Mouse (Mus musculus) liver, embryonic 11.5 days (tissue): ENCODE measurements around the gene Smpd1. TPM values are rescaled to one million over a fixed set of nuclear protein-coding genes. Genes with fewer than 3 reads are reported as not detected.

ENCODE experiments used
- ATAC-seq: fragments of 200-750 bp; cut with Nextera tagmentation; replicated peaks from 2 replicates; pipeline ENCODE4 v1.8.0; 2017; ENCODE audit warnings: moderate number of reproducible peaks, mild to moderate bottlenecking, moderate TSS enrichment, moderate library complexity; ENCODE audit not compliant: low FRiP score
- DNase-seq: peaks from one replicate; pipeline ENCODE4 v3.0.0-alpha.2; 2017; ENCODE audit warnings: low spot score
- H3K27ac ChIP-seq: fragments of 300-500 bp; sonication (generic); 2 replicates; pipeline ENCODE4 v1.5.1; 2014; ENCODE audit warnings: mild to moderate bottlenecking, low read depth, low read length, control low read depth
- H3K27me3 ChIP-seq: fragments of 300-500 bp; sonication (generic); replicated peaks from 2 replicates; pipeline ENCODE4 v1.6.1; 2014; ENCODE audit warnings: low read length, mixed read lengths; ENCODE audit not compliant: control insufficient read depth, insufficient read depth
- H3K36me3 ChIP-seq: fragments of 300-500 bp; sonication (generic); 2 replicates; pipeline ENCODE4 v1.6.1; 2014; ENCODE audit warnings: mild to moderate bottlenecking, low read length, moderate library complexity, mixed read lengths; ENCODE audit not compliant: control insufficient read depth, insufficient read depth
- H3K4me1 ChIP-seq: fragments of 300-500 bp; sonication (generic); replicated peaks from 2 replicates; pipeline ENCODE4 v1.6.1; 2014; ENCODE audit warnings: low read length, mixed read lengths; ENCODE audit not compliant: control insufficient read depth, insufficient read depth
- H3K4me2 ChIP-seq: fragments of 300-500 bp; sonication (generic); 2 replicates; pipeline ENCODE4 v1.6.1; 2014; ENCODE audit warnings: mild to moderate bottlenecking, control low read depth, moderate library complexity
- H3K4me3 ChIP-seq: fragments of 300-500 bp; sonication (generic); 2 replicates; pipeline ENCODE4 v1.5.1; 2014; ENCODE audit warnings: low read depth, low read length, control low read depth
- H3K9ac ChIP-seq: fragments of 300-500 bp; sonication (generic); 2 replicates; pipeline ENCODE4 v1.6.1; 2014; ENCODE audit warnings: low read depth, low read length, control low read depth
- H3K9me3 ChIP-seq: fragments of 300-500 bp; sonication (generic); 2 replicates; pipeline ENCODE4 v1.6.1; 2016; ENCODE audit warnings: low read length, inconsistent platforms, mixed read lengths; ENCODE audit not compliant: control insufficient read depth
- WGBS: fragments of 180-500 bp; shearing (Covaris S2); extraction: QIAGEN DNeasy Blood & Tissue Kit; methylation state at CpG from one replicate; pipeline ENCODE4 v1.1.7; 2014; 5-methylcytosine and 5-hydroxymethylcytosine counted together
- polyA plus RNA-seq: library from polyadenylated mRNA; unstranded; fragments of >200 nt; fragmentation: Nextera tagmentation; extraction: Ambion mirVana; gene quantifications from 2 replicates; pipeline ENCODE4 v1.2.1, GENCODE M21; 2014

Smpd1 gene
- polyA plus RNA-seq, 1 experiment from 2014 or later, result 33.6 TPM

DNA sequence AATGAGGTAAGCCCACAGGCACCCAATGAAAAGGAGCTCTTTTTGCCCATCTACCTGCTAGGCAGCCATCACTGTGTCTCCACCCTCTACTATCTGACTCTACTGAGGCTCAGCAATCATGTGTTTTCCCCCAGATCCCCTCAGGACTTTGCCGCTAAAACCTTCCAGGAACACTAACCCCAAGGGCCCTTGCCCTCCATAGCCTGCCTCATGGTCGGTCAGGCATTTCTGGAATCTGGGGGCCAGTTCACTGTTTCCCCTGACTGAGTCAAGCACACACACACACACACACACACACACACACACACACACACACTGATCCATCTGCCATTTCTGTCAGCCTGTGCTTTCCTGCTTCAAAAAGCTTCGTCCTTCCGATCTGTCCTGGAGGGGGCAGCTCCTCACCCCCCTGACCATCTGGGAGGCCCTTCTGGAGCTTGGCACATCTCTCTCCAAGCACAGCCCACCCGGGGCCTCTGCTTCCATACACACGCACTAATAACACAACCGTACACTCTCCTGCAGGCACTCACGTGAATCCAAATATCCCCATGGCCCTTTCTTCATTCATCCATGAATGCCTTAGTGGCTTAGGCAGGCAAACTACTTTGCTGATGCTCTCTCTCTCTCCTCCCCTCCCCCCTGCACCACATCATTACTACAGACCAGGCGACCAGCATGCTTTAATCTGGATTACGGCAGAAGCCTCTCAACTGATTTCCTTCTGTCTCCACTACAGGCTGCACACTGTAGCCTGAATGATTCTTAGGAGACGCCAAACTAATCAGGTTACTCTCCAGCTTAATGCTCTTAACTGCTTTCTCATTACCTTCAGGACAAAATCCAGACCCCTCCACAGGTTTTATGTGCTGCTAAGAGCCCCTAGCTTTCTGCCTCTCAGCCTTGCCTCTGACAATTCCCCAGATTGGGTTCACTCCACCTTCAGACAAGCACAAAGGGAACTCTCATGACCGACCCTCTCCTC lies 15.6 kb downstream of the Smpd1 start:
- no peak overlapping the region for H3K4me3 ChIP-seq
- 55% methylated on average over 12 of the region's 12 CpGs for WGBS
- no peak overlapping the region for H3K27ac ChIP-seq
- no peak for ATAC-seq
- H3K9me3 ChIP-seq, result no peaks in the 10 kb centered on the region
- no peak for DNase-seq
- no peaks in the 10 kb centered on the region for H3K36me3 ChIP-seq
- no peaks in the 10 kb centered on the region for H3K27me3 ChIP-seq
- H3K4me2 ChIP-seq, result no peak overlapping the region
- H3K9ac ChIP-seq, result no peak overlapping the region
- H3K4me1 ChIP-seq, result no peaks in the 10 kb centered on the region

DNA sequence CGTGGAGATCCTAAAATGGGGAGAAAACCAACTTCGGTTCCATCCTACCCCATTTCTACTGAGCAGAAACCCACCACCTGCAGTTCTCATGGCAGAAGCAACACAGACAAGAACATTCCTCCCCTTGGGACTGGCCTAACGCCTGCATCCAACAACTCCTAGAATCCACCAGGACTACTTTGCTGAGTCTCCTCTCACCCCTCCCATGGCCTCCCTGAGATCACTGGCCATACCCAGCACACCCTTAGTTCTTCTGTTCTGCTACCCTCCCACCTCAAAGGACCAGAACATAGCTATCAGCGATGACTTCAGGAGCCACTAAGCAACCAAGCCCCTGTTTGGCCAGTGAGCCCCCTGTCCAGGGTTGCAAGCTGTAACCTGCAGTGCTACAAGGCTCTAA lies 16.6 kb downstream of the Smpd1 start:
- Histone ChIP-seq H3K4me1 (no peaks in the 10 kb centered on the region), H3K27me3 (no peaks in the 10 kb centered on the region), H3K4me3 (no peak overlapping the region), H3K4me2 (no peak overlapping the region), H3K36me3 (no peaks in the 10 kb centered on the region), H3K9me3 (no peaks in the 10 kb centered on the region), H3K27ac (no peak overlapping the region), H3K9ac (no peak overlapping the region)
- no peak for DNase-seq
- no peak for ATAC-seq
- 72% methylated on average over 4 of the region's 4 CpGs for WGBS

DNA sequence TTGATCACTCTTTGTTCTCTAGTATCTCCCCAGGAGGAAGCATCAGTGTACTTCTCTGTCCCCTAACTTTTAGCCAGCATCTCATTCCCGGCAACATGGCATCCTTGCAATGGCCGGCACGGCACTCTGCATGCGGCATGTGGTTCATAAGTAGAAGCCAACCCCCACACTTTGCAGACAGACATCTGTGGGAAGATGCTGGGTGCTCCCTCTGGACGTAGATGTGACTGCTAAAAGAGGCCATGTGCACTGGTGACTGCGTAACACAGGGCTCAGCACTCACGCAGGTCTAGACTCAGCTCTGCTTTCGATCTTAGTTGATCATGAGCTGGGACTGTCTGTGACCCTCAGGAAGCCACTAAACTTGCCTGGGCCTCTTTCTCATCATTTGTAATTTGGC lies 18.8 kb downstream of the Smpd1 start:
- ATAC-seq (no peak), DNase-seq (no peak)
- Histone ChIP-seq H3K27ac (no peak overlapping the region), H3K9me3 (no peaks in the 10 kb centered on the region), H3K4me3 (no peak overlapping the region), H3K9ac (no peak overlapping the region), H3K4me1 (no peaks in the 10 kb centered on the region), H3K27me3 (no peaks in the 10 kb centered on the region; the same call in 1 of the 2 replicates), H3K36me3 (no peaks in the 10 kb centered on the region), H3K4me2 (no peak overlapping the region)
- 89% methylated on average over 8 of the region's 8 CpGs for WGBS

DNA sequence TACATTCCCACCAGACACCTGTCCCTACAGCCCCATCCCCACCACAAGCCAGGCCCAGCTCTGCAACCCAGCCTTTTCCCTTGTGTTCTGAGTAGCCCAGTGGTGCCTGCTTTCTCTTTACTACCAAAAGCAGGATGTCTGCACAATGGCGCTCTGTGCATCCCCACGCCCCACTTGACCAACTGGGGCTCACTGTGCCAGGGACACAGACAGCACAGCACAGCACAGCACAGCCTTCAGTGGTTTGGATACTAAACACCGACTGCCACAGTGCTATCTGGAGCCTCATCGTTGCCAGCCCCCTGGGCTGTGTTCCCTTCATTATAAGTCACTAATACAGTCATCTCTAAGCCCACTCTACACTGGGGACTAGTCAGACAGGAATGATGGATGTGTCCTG lies 20.4 kb downstream of the Smpd1 start:
- no peak overlapping the region for H3K9ac ChIP-seq
- H3K4me2 ChIP-seq, result no peak overlapping the region
- no peaks in the 10 kb centered on the region for H3K36me3 ChIP-seq
- H3K27me3 ChIP-seq, result no peaks in the 10 kb centered on the region; the same call in 1 of the 2 replicates
- H3K27ac ChIP-seq, result no peak overlapping the region
- no peaks in the 10 kb centered on the region for H3K9me3 ChIP-seq
- ATAC-seq, result no peak
- no peak overlapping the region for H3K4me3 ChIP-seq
- 77% methylated on average over 4 of the region's 4 CpGs for WGBS
- DNase-seq, result no peak
- H3K4me1 ChIP-seq, result no peaks in the 10 kb centered on the region

DNA sequence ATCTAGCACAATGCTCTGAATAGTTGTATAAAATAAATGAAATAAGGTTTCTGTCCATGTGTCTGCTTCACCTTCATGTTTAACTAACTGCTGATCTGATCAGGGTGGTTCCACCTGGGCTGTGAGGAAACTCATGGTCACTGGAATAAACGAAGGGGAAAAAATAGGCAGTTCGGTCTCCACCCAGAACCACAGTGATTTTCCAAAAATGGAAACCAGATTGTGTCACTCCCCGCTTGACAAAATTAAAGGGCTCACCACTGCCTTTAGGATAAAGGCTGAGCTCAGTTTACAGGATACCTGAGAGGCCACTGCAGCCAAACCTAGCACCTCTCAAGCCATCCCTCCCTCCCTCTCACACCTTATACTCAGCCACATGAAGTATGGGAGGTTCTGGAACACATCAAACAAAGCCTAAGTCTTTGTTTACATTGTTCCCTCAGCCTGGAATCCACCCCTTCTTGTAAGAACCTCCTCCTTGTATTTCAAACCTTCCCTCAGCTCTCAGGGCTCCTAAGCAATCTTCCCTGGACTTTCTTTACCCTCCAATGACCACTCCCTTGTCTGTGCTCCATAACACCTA lies 22.1 kb downstream of the Smpd1 start:
- WGBS, result 51% methylated on average over 3 of the region's 3 CpGs
- ATAC-seq, result no peak
- no peak overlapping the region for H3K4me3 ChIP-seq

DNA sequence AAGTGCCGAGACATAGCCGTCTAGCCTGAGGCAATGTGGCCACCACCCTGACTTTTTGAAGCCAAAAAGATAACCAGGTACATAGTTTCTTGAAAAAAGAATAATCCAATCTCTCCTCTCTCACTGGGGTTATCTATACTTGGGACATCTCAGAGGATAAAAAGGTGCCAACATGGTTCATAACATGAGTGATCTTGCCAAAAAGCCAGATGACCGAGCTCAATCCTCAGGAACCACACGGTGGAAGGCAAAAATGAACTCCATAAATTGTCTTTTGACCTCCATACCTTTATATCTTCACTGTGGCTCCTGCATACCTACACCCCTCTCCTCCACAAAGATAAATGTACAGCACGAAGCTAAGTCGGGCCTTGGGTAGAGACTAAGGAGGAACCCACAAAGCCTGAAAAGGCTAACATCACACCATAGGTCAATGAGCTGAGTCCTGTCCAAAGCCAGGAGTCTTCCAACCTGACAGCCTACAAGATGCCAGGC lies 23.3 kb downstream of the Smpd1 start:
- Histone ChIP-seq H3K9ac (no peak overlapping the region), H3K4me1 (no peaks in the 10 kb centered on the region), H3K4me3 (no peak overlapping the region), H3K4me2 (no peak overlapping the region), H3K9me3 (no peaks in the 10 kb centered on the region), H3K27me3 (no peaks in the 10 kb centered on the region; the same call in 1 of the 2 replicates), H3K36me3 (no peaks in the 10 kb centered on the region), H3K27ac (no peak overlapping the region)
- 78% methylated on average over 6 of the region's 6 CpGs for WGBS
- DNase-seq (no peak), ATAC-seq (no peak)

More for the DNA sequence above, 22.1 kb downstream of the Smpd1 start:
- Histone ChIP-seq H3K27ac (no peak overlapping the region), H3K9ac (no peak overlapping the region), H3K4me2 (no peak overlapping the region), H3K27me3 (no peaks in the 10 kb centered on the region; the same call in 1 of the 2 replicates), H3K36me3 (no peaks in the 10 kb centered on the region), H3K9me3 (no peaks in the 10 kb centered on the region), H3K4me1 (no peaks in the 10 kb centered on the region)
- DNase-seq, result no peak

DNA sequence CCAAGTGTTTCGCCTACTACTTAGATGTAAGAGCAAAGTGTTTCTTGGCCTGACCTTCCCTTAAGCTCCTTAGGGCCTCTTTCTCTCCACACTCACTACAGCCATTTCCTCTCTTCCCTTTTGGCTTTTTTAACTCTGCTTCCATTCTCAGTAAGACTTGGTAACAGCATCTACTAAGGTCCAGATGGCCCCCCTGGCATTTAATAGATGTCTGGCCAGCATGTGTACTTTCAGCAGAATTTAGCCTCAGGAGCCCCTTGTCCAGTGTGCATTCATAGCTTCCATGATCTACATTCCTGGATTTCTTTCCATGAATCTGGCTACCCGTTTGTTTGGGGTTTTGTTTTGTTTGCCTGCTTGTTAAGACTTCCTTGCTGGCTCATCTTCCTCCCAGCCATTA lies 24.3 kb downstream of the Smpd1 start:
- Histone ChIP-seq H3K4me1 (no peaks in the 10 kb centered on the region), H3K36me3 (no peaks in the 10 kb centered on the region), H3K9me3 (no peaks in the 10 kb centered on the region), H3K4me3 (no peak overlapping the region), H3K27me3 (no peaks in the 10 kb centered on the region; the same call in 1 of the 2 replicates), H3K9ac (no peak overlapping the region), H3K27ac (no peak overlapping the region), H3K4me2 (no peak overlapping the region)
- 72% methylated on average over 2 of the region's 2 CpGs for WGBS
- ATAC-seq (no peak), DNase-seq (no peak)

DNA sequence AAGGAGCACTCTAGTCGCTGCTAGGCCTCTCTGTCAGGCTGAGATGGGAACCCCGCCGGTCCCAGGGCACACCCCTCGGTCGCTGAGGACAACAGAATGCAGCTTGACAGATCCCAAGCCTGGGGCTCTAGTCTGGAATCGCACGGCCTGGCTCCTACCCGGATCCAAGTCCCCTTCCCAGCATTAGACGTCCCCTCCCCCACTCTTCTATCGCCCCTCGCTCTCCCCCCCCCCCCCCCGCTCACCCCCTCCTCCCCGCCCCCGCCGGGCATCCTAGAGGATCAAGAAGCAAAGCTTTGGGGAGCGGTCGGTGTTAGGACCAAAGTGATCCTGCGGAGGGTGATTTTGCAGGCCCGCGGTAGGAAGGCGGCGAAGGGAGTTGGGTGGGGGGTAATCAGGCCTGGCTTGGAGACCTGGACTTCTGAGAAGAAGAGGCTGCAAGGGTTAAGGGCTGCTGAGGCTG lies 26.5 kb downstream of the Smpd1 start:
- no peaks in the 10 kb centered on the region for H3K4me1 ChIP-seq
- peak overlapping the region; percentile 86 for H3K4me2 ChIP-seq
- H3K36me3 ChIP-seq, result no peaks in the 10 kb centered on the region
- peak overlapping the region; percentile 69 for H3K9ac ChIP-seq
- DNase-seq, result no peak
- no peak for ATAC-seq
- 2% methylated on average over 18 of the region's 22 CpGs for WGBS
- 0 out of 2 replicates have a peak overlapping the region, but pooled peaks have one; percentile 25 for H3K27ac ChIP-seq
- no peaks in the 10 kb centered on the region; the same call in 1 of the 2 replicates for H3K27me3 ChIP-seq
- no peaks in the 10 kb centered on the region for H3K9me3 ChIP-seq
- peak overlapping the region; percentile 71 for H3K4me3 ChIP-seq
